Mouse (Mus musculus) thymus, adult 2 months (tissue): ENCODE data around the gene Dusp6.

Experiments
- CTCF ChIP-seq: fragments of 200-500 bp; IDR thresholded peaks from 2 replicates; pipeline ENCODE4 v1.5.1; 2012; ENCODE audit warnings: mild to moderate bottlenecking, control low read depth, low read length, moderate library complexity, borderline replicate concordance; ENCODE audit not compliant: control insufficient read depth, poor library complexity, insufficient read depth; ENCODE audit errors: extremely low read depth
- POLR2A ChIP-seq: fragments of 200-500 bp; IDR thresholded peaks from 2 replicates; pipeline ENCODE4 v1.6.1; 2012; ENCODE audit warnings: mild to moderate bottlenecking, low read length, control low read depth, moderate library complexity; ENCODE audit not compliant: control insufficient read depth, poor library complexity, insufficient read depth; ENCODE audit errors: extremely low read depth

- no peak for TF ChIP-seq CTCF
- TF ChIP-seq POLR2A = no peak
Observed at GRCm38 (mm10) chr10:99267621-99268020, 4.6 kb downstream of the Dusp6 start.
